Mouse (Mus musculus) kidney, adult 9 months (tissue): ENCODE results near the gene Limk2.

ENCODE experiments used
- DNase-seq: peaks from one replicate; pipeline ENCODE4 v3.0.0; 2022

Limk2 gene

GRCm38 (mm10) chr11:3331756-3332642, 77.0 kb downstream of the Limk2 start:
- DNase-seq = peak; percentile 90

DNA sequence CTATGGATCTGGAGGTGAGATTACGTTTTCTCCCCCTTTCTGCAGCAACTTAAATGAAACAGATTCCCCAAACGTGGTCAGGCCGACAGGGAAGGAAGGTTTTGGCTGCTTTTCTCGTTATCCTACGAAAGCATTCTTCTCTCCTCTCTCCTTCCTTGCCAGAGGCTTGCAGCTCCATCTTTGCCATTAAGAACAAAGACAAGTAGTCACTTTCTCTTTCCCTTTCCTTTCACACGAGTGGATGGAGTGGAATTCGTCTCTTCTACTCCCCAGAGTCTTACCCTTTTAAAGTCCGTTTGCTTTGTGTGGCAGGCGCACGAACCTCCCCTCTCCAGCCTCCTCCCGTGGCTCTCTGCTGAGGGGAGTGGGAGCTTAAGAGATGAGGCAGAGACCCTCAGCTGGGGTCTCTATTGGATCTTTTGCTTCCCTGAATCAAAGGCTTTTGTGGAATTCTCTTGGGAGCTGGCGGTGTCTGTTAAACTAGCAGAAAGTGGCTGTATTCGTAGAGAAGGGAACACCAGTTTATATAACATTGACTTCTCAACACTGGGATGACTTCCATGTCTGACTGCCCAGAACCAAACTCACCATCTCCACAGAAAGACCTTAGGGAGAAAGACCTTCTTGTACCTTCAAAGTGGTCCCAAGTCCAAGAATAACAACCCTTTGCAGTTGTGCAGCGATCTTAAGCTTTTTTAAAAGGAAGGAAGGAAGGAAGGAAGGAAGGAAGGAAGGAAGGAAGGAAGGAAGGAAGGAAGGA, 77.8 kb downstream of the Limk2 start:
- DNase-seq = no peak

GRCm38 (mm10) chr11:3330566-3330965, 78.4 kb downstream of the Limk2 start:
- DNase-seq = peak; percentile 87

DNA sequence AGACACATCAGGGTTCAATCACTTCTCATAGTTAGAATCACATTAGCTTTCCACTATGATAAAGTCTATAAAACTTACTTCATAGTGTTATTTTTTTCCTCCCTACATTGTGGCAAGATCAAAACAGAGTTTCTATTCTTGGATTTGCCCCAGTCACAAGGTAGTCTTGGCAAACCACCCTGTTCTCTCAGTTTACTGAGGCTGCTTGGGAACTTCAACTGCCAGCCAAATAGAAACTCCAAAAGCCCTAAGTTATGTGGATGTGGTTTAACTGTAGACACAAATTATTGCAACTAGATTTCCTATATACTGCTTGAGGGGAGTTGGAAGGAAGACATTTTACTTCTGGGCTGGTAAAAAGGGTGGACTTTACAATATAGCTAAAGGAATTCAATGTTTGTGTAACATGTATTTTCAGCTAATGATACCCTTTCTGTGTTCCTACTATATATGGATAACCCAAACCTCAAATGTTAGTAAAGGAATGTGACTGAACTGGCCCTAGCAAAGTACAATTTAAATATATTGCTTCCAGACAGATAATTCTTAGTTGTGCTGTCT, 79.0 kb downstream of the Limk2 start, which contains the start of gene Pik3ip1:
TSS of gene Pik3ip1 (plus strand) at position 511 of the 561 bp plus-strand sequence.
- no peak for DNase-seq

DNA sequence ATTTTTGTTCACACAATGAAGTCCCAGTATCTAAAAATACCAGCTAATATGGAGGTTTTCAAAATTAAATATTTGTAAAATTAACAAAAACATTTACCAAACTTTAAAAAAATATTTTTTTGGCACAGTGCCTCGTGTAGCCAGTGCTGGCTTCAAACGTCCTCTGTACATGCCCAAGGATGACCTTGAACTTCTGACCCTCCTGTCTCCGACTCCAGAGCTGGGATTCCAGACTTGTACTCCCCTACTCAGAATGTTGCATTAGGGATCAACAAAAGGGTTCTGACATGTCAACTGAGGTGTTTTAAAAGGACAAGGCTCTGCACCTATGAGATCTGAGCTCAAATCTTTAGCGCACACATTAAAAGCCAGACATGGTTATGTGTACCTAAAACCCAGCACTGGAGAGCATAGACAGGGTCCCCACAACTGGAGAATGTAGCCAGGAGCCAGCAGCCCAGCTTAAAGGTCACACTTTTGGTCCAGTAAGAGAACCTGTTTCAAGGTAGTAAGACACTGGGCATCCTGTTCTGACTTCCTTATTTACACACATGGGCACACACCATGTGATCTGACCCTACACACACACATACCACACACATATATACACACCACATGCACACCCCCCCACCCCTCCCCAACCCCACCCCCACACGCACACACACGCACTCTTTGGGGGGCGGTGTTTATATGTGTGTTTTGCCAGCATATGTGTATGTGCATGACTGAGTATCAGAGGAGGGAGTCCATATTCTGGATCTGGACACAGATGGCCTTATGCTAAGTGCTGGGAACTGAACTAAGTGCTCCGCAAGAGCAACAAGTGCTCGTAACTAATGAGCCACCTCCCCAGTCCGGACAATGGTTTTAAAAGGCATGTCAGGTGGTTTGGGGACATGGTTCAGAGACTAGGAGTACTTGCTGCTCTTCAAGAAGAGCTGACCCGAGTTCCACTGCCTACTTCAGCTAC, 79.9 kb downstream of the Limk2 start:
- DNase-seq = no peak

GRCm38 (mm10) chr11:3328271-3328670, 80.7 kb downstream of the Limk2 start:
- no peak for DNase-seq

- DNase-seq = no peak
Observed at GRCm38 (mm10) chr11:3318286-3318685, 90.7 kb downstream of the Limk2 start.

DNA sequence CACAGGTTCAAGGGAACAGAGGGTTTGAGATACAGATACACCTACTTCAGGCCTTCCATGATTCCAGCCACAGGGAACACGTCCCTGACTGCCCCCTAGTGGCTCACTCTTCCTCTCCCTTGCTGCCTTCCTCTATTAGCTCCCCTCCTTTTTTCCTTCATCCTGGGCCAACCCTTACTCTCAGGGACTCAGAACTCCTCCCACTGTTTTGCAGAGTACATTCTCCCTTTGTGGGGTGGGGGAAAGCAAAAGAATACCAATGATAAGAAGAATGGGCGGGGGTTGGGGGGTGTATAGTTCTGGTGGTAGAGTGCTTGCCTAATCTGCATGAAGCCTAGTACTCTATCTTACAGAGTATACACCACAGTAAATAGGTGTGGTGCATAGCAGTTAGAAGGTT, 94.8 kb downstream of the Limk2 start:
- peak; percentile 77 for DNase-seq

- DNase-seq = no peak
Observed at GRCm38 (mm10) chr11:3313294-3313693, 95.7 kb downstream of the Limk2 start.

- no peak for DNase-seq
Observed at GRCm38 (mm10) chr11:3311586-3312347, 97.2 kb downstream of the Limk2 start.

DNA sequence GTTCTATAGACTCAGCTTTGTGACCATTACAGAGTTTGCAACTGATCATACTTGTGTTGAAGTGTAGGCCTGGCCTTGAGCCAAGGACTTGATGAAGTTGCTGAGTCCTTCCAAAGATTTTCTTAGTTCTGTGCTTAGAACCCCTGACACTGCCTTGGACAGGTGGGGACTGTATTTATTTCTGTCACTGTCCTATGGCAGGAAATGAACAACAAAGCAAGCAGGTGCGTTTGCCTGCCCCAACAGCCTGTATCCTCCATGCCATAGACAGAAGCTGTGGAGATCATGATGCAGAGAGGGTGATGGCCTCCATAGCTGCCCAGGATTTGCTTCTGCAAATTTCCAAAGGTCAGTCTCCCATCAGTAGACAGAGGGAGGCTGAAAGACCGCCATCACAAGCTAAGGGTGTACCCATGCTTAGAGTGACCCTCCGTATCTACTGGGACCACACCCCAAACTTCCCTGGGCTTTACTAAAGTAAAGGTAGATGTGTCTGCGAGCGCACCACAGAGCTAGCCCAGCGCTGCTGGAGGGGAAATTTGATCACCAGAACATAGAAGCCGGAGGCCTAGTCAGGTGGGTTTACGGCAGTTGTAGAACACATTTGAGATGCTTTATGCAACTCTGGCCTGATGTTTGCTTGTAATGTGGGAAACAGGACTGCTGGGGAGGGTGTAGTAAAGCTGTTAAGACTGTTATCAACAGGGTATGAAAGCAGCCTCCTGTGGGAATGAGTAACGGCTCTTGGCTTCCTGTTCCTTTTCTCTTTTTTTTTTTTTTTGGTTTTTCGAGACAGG, 98.0 kb downstream of the Limk2 start:
- no peak for DNase-seq

DNA sequence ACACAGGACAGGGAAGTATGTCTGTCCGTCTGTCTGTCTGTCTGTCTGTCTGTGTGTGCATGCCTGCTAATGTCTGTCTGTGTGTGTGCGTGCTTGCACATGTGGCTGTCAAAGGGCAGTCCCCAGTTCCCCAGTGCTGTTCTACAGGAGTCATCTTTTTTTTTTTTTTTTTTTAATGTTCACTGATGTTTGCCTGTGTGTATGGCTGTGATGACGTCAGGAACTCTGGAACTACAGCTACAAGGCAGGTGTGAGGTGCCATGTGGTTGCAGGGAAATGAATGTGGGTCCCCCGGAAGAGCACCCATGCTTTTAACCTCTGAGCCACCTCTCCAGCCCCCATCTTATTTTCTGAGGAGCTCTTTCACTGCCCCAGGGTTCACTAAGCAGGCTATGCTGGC, 99.1 kb downstream of the Limk2 start:
- no peak for DNase-seq

GRCm38 (mm10) chr11:3307875-3308274, 101.1 kb downstream of the Limk2 start:
- no peak for DNase-seq

GRCm38 (mm10) chr11:3305821-3306220, 103.2 kb downstream of the Limk2 start:
- no peak for DNase-seq

DNA sequence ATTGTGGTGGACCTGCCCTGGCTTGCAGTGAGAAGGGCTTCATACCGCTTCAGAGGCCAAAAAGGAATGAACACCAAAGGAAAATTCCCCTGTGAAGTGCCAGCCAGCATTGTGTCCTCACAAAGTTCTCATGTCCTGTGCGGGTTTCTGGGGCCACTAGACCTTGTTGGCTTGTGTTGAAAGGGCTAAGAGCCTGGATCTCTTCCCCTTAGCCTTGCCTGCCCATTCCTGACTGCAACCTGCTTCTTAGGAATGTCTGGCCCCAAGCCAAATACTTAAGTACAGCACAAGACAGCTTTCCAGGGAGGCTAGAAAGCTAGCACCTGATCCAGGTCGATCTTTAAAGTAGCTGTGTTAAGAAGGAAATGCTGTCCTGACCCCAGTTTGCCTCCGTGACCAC, 106.2 kb downstream of the Limk2 start:
- peak; percentile 67 for DNase-seq

DNA sequence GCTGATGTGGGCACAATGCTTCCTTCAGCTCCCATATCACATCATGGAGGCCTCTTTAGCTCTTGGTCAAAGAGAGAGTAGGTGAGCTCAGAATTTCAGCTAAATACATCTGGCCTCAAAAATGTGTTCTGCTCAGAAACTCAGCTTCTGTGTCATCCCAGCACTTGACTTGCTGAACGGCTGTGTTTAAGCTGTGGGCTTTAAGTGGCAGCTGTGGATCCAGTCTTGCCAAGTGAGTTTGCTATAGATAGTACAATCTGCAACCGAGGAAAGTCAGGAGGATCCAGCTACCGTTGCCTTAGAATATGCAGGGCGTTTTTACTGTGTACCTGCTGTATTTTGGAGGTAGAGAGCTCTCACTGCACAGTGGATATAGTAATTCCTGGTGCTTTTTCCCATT, 106.6 kb downstream of the Limk2 start:
- no peak for DNase-seq

- DNase-seq = no peak
Observed at GRCm38 (mm10) chr11:3301075-3301474, 107.9 kb downstream of the Limk2 start.

DNA sequence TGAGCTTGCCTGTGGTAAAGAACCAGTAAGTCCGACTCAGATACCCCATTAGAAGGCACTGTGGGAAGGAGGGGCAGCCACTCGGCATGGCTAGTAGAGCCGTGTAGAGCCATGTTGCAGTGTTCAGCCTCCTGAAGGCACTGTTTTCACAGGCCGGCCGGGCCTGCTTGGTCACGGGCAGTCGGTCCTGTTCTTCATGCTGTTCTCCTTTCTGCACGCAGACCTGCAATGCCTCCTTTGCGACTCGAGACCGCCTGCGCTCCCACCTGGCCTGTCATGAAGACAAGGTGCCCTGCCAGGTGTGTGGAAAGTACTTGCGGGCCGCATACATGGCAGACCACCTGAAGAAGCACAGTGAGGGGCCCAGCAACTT, 110.2 kb downstream of the Limk2 start:
- no peak for DNase-seq

- no peak for DNase-seq
Observed at GRCm38 (mm10) chr11:3297871-3298812, 110.8 kb downstream of the Limk2 start.

- no peak for DNase-seq
Observed at GRCm38 (mm10) chr11:3296056-3296455, 112.9 kb downstream of the Limk2 start.
